Comparison of ENCODE assay signal across 16 mouse cellular contexts in genomic region chrX:100516683-100517082, GRCm38 (mm10). TPM values are rescaled to one million over a fixed set of nuclear protein-coding genes. Genes with fewer than 3 reads are reported as not detected.
"Had no signal": no experiment of that assay in that cellular context is flagged by ENCODE, and none has a peak within 500 bp of the region (broad histone marks: within the 10 kb centered on the region; RNA-seq: fewer than 3 reads in every experiment).

No protein-coding gene starts in this region.

- DNase-seq: kidney, adult 8-10 months; kidney, postnatal 25 days; liver; liver, embryonic 13.5 days; liver, postnatal 0 days; lung, postnatal 14 days; retina, postnatal 1 day; thymus, adult 18-20 months; thymus, postnatal 14 days had no signal

- ATAC-seq: intestine, postnatal 0 days; liver, postnatal 0 days; midbrain, embryonic 15.5 days had no signal

RNA-seq across cellular contexts. Expression of gene Dgat2l6, which starts 8.0 kb away (rescaled TPM):
- total RNA-seq: layer of hippocampus, postnatal 10 days; monocyte, adult 5-6 weeks; neutrophil, adult 5-6 weeks had no signal

RNA-seq across cellular contexts. Expression of gene Awat1, which starts 55.4 kb away (rescaled TPM):
- total RNA-seq: layer of hippocampus, adult 2 months; layer of hippocampus, postnatal 10 days; left cerebral cortex, postnatal 25 days; monocyte, adult 5-6 weeks; neutrophil, adult 5-6 weeks had no signal
